Mouse (Mus musculus) spleen, adult 2 months (tissue): ENCODE results near the gene Ubc. TPM values are rescaled to one million over a fixed set of nuclear protein-coding genes. Genes with fewer than 3 reads are reported as not detected.

ENCODE experiments used
- DNase-seq, 2 experiments: peaks; one replicate each; pipeline versions ENCODE4 v3.0.0 to v3.0.0-alpha.2; 2012 to 2021; ENCODE audit warnings: low spot score in 2 of 2, low read depth in 1 of 2
- H3K27ac ChIP-seq: fragments of 200-500 bp; 2 replicates; pipeline ENCODE4 v1.5.1; 2012; ENCODE audit warnings: low read length, inconsistent platforms; ENCODE audit not compliant: insufficient read depth
- H3K27me3 ChIP-seq: fragments of 200-500 bp; 2 replicates; pipeline ENCODE4 v1.6.1; 2012; ENCODE audit warnings: mild to moderate bottlenecking, moderate library complexity, low read length, inconsistent platforms; ENCODE audit not compliant: control insufficient read depth, insufficient read depth
- H3K36me3 ChIP-seq: fragments of 200-500 bp; 2 replicates; pipeline ENCODE4 v1.6.1; 2012; ENCODE audit warnings: mild to moderate bottlenecking, low read length, inconsistent platforms; ENCODE audit not compliant: control insufficient read depth, insufficient read depth
- H3K4me1 ChIP-seq: fragments of 200-500 bp; 2 replicates; pipeline ENCODE4 v1.6.1; 2011; ENCODE audit warnings: inconsistent platforms; ENCODE audit not compliant: control insufficient read depth, insufficient read depth, insufficient read length
- H3K4me3 ChIP-seq: fragments of 200-500 bp; 2 replicates; pipeline ENCODE4 v1.5.1; 2011; ENCODE audit warnings: mild to moderate bottlenecking, inconsistent platforms; ENCODE audit not compliant: insufficient read depth, insufficient read length; ENCODE audit errors: extremely low read depth
- CTCF ChIP-seq: fragments of 200-500 bp; IDR thresholded peaks from 2 replicates; pipeline ENCODE4 v1.5.1; 2011; ENCODE audit warnings: mild to moderate bottlenecking, inconsistent platforms; ENCODE audit not compliant: insufficient read depth, insufficient read length, insufficient replicate concordance; ENCODE audit errors: extremely low read depth
- POLR2A ChIP-seq: fragments of 200-500 bp; IDR thresholded peaks from 2 replicates; pipeline ENCODE4 v1.6.1; 2011; ENCODE audit warnings: low read depth, low read length, inconsistent platforms
- whole genome bisulfite sequencing: fragments of 180-500 bp; shearing (Covaris S2); methylation state at CpG from one replicate; pipeline ENCODE4 v1.1.7; 2018; 5-methylcytosine and 5-hydroxymethylcytosine counted together
- polyA plus RNA-seq: library from polyadenylated mRNA; depleted of rRNA; stranded (reverse); fragments of >200 nt; gene quantifications from 2 replicates; pipeline ENCODE4 v1.2.3, GENCODE M21; 2012

The Ubc gene
- polyA plus RNA-seq, 1 experiment, result 316 TPM

GRCm38 (mm10) chr5:125407910-125408575 is 18.0 kb upstream of the Ubc start:
- H3K4me3 ChIP-seq, result no peak overlapping the region
- peaks cover 8% of the 10 kb centered on the region; the same call in 1 of the 2 replicates for H3K4me1 ChIP-seq
- no peak for DNase-seq
- H3K36me3 ChIP-seq, result no peaks in the 10 kb centered on the region
- TF ChIP-seq POLR2A (no peak), CTCF (no peak)
- no peaks in the 10 kb centered on the region for H3K27me3 ChIP-seq
- 84% methylated on average over 14 of the region's 14 CpGs for WGBS
- H3K27ac ChIP-seq, result no peak overlapping the region

GRCm38 (mm10) chr5:125407020-125407830 is 17.2 kb upstream of the Ubc start:
- WGBS, result 54% methylated on average over 13 of the region's 13 CpGs
- Histone ChIP-seq H3K36me3 (no peaks in the 10 kb centered on the region), H3K4me1 (peaks cover 8% of the 10 kb centered on the region; the same call in 1 of the 2 replicates), H3K4me3 (no peak overlapping the region; the same call in 1 of the 2 replicates), H3K27ac (0 out of 2 replicates have a peak overlapping the region, but pooled peaks have one; percentile 9), H3K27me3 (no peaks in the 10 kb centered on the region)
- no peak for DNase-seq
- TF ChIP-seq CTCF (no peak), POLR2A (no peak)

- DNase-seq, result peak in 1 of 2 experiments; percentile 49
- 9% methylated on average over 20 of the region's 20 CpGs for WGBS
- H3K27me3 ChIP-seq, result no peaks in the 10 kb centered on the region
- H3K4me3 ChIP-seq, result peak overlapping the region; percentile 62
- no peak; the same call in 1 of the 2 replicates for TF ChIP-seq POLR2A
- H3K36me3 ChIP-seq, result no peaks in the 10 kb centered on the region
- peak overlapping the region; percentile 84 for H3K27ac ChIP-seq
- H3K4me1 ChIP-seq, result peaks cover 8% of the 10 kb centered on the region; the same call in 1 of the 2 replicates
These were observed 16.5 kb upstream of the Ubc start for GRCm38 (mm10) chr5:125406322-125407016.

- Histone ChIP-seq H3K4me3 (peak overlapping the region; percentile 67), H3K27me3 (no peaks in the 10 kb centered on the region), H3K36me3 (no peaks in the 10 kb centered on the region), H3K4me1 (peaks cover 8% of the 10 kb centered on the region; the same call in 1 of the 2 replicates), H3K27ac (peak overlapping the region; percentile 84)
- WGBS, result 1% methylated on average over 31 of the region's 31 CpGs
- peak; percentile 67 to 72 for DNase-seq
- TF ChIP-seq CTCF (no peak), POLR2A (no peak)
These were observed 15.7 kb upstream of the Ubc start for GRCm38 (mm10) chr5:125405546-125406248.

GRCm38 (mm10) chr5:125404903-125405545 is 15.0 kb upstream of the Ubc start:
- H3K27me3 ChIP-seq, result no peaks in the 10 kb centered on the region
- H3K27ac ChIP-seq, result peak overlapping the region; percentile 67
- H3K4me3 ChIP-seq, result peak overlapping the region; percentile 67
- DNase-seq, result peak in 1 of 2 experiments; percentile 26
- H3K36me3 ChIP-seq, result no peaks in the 10 kb centered on the region
- under 1% methylated on average over 28 of the region's 28 CpGs for WGBS
- H3K4me1 ChIP-seq, result peaks cover 8% of the 10 kb centered on the region; the same call in 1 of the 2 replicates
- no peak for TF ChIP-seq POLR2A
- TF ChIP-seq CTCF, result no peak

GRCm38 (mm10) chr5:125404536-125404902 is 14.5 kb upstream of the Ubc start:
- no peak for TF ChIP-seq CTCF
- TF ChIP-seq POLR2A, result no peak

More at GRCm38 (mm10) chr5:125404536-125404902, 14.5 kb upstream of the Ubc start:
- Histone ChIP-seq H3K36me3 (no peaks in the 10 kb centered on the region), H3K4me1 (peaks cover 8% of the 10 kb centered on the region; the same call in 1 of the 2 replicates), H3K4me3 (peak overlapping the region; percentile 67), H3K27me3 (no peaks in the 10 kb centered on the region), H3K27ac (peak overlapping the region; percentile 67)
- 1% methylated on average over 7 of the region's 7 CpGs for WGBS
- no peak for DNase-seq
